Mouse (Mus musculus): ENCODE measurements around the gene Ahsa1. TPM values are rescaled to one million over a fixed set of nuclear protein-coding genes. Genes with fewer than 3 reads are reported as not detected.

Ahsa1 gene
- 213 and 221 TPM in 2 replicates for polyA plus RNA-seq (2014; fragmentation: Nextera tagmentation; extraction: Ambion mirVana)

DNA sequence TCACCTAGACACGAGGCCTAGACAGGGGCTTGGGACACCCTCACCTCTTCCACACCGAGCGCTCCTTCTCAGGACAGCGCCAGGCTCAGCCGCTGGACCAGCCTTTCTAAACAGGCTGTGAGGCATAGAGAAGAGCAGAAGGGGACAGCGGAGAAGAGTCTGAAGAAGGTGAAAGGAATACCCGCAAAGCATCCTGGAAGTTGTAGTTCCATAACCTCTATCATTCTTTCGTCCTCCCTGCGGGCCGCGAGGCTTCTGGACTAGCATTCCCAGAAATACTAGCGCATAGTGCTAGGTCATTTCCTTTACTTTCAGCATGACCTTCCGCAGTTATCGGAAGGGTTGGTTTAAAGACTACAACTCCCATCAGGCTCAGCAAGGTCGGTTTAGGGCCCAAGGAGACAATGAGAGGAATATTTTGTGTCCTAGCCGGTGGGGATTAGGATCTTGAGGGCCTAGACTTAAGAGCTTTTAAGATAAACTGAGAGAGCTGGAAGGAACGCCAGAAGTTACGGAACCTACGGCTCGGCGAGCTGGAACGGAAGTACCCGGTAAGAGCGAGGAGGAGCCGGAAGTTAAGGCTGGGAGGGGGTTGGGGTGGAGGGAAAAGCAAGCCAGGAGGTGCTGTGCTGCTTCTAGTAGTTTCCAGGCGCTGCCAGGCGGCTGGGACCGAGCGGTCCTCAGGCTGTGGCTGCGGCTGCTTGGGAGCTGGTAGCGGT, at the start of gene Ahsa1, which contains the start of gene Vipas39:
Ahsa1 (plus strand) TSS at position 372 of the 719 bp plus-strand sequence.
Vipas39 (minus strand) TSS at position 149 of the 719 bp plus-strand sequence.
- under 1% methylated on average over 31 of the region's 31 CpGs for WGBS
- H3K9me3 ChIP-seq (ENCODE audit: control insufficient read depth, low read length) = no peaks in the 10 kb centered on the region
- peak within 1 kb of the TSS; percentile 82 for H3K4me2 ChIP-seq (ENCODE audit: low read depth, low read length, severe bottlenecking)
- H3K9ac ChIP-seq (ENCODE audit: low read length) = peak within 1 kb of the TSS; percentile 89
- H3K4me1 ChIP-seq (replicated peaks; ENCODE audit: control insufficient read depth, insufficient read depth, low read length) = peaks cover 10% of the 10 kb centered on the region; the same call in 1 of the 2 replicates
- H3K27me3 ChIP-seq (ENCODE audit: control insufficient read depth, insufficient read depth, low read length) = no peaks in the 10 kb centered on the region
- peak; percentile 89 for DNase-seq (ENCODE audit: low spot score)
- peak; percentile 96 for ATAC-seq (replicated peaks; ENCODE audit: low FRiP score)
- H3K36me3 ChIP-seq (ENCODE audit: control insufficient read depth, insufficient read depth, low read length) = peaks cover 3% of the 10 kb centered on the region; the same call in 1 of the 2 replicates
- H3K27ac ChIP-seq (ENCODE audit: low read depth, low read length) = peak within 1 kb of the TSS; percentile 55
- H3K4me3 ChIP-seq (ENCODE audit: low read depth, low read length) = peak within 1 kb of the TSS; percentile 81

DNA sequence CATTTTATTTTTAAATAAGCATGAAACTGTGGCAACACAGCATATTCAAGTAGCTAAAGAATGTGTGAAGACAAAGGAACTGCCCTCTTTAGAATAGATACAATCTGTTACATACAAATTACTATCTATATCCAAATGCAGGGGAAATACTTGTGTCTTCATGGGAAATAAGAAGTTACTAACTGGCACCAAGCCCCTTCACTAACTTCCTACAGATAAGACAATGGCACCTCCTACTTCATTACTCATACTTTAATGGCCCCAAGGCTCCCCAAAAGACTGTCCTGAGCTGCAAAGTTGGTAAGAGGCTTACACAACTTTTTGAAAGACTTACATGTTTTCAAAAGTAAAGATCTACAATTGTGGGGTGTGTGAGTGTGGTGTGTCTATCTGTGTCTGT, 48.7 kb upstream of the Ahsa1 start:
- H3K36me3 ChIP-seq (ENCODE audit: control insufficient read depth, insufficient read depth, low read length) = no peaks in the 10 kb centered on the region
- no peak overlapping the region for H3K9ac ChIP-seq (ENCODE audit: low read length)

GRCm38 (mm10) chr12:87219362-87219761, 46.9 kb upstream of the Ahsa1 start:
- no peaks in the 10 kb centered on the region for H3K27me3 ChIP-seq (ENCODE audit: control insufficient read depth, insufficient read depth, low read length)
- no peak overlapping the region for H3K4me3 ChIP-seq (ENCODE audit: low read depth, low read length)
- ATAC-seq (replicated peaks; ENCODE audit: low FRiP score) (no peak), DNase-seq (ENCODE audit: low spot score) (no peak)
- H3K4me2 ChIP-seq (ENCODE audit: low read depth, low read length, severe bottlenecking) = no peak overlapping the region
- H3K27ac ChIP-seq (ENCODE audit: low read depth, low read length) = no peak overlapping the region
- no peak overlapping the region for H3K9ac ChIP-seq (ENCODE audit: low read length)
- no peaks in the 10 kb centered on the region for H3K36me3 ChIP-seq (ENCODE audit: control insufficient read depth, insufficient read depth, low read length)
- 81% methylated on average over 7 of the region's 7 CpGs for WGBS
- no peaks in the 10 kb centered on the region for H3K4me1 ChIP-seq (replicated peaks; ENCODE audit: control insufficient read depth, insufficient read depth, low read length)
- H3K9me3 ChIP-seq (ENCODE audit: control insufficient read depth, low read length) = no peaks in the 10 kb centered on the region

More for the DNA sequence above, 48.7 kb upstream of the Ahsa1 start:
- H3K4me3 ChIP-seq (ENCODE audit: low read depth, low read length) = no peak overlapping the region
- H3K4me1 ChIP-seq (replicated peaks; ENCODE audit: control insufficient read depth, insufficient read depth, low read length) = no peaks in the 10 kb centered on the region
- H3K27me3 ChIP-seq (ENCODE audit: control insufficient read depth, insufficient read depth, low read length) = no peaks in the 10 kb centered on the region
- H3K4me2 ChIP-seq (ENCODE audit: low read depth, low read length, severe bottlenecking) = no peak overlapping the region
- no peak for DNase-seq (ENCODE audit: low spot score)
- no peak overlapping the region for H3K27ac ChIP-seq (ENCODE audit: low read depth, low read length)
- no peaks in the 10 kb centered on the region for H3K9me3 ChIP-seq (ENCODE audit: control insufficient read depth, low read length)
- no peak for ATAC-seq (replicated peaks; ENCODE audit: low FRiP score)

GRCm38 (mm10) chr12:87224950-87225349, 41.3 kb upstream of the Ahsa1 start:
- WGBS = 71% methylated on average over 10 of the region's 10 CpGs
- no peak for DNase-seq (ENCODE audit: low spot score)

DNA sequence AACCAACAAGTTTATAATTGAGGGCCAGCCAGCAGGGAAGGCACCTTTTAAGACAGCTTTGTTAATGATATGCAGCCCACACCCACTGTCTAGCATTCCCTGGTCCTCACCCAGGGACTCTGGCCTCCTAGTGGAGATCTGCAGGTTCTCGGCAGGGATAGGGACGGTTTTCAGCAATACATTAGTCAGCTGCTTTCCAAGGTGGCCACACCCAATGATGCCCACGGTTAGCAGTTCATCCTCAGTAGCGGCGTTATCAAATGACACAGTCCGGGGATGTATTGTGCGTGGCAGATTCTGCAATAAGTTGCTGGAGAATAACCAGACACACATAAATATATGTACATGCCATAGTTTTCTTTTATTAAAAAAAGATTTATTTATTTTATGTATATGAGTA, 39.5 kb upstream of the Ahsa1 start:
- DNase-seq (ENCODE audit: low spot score) = no peak
- no peak for ATAC-seq (replicated peaks; ENCODE audit: low FRiP score)
- 79% methylated on average over 7 of the region's 7 CpGs for WGBS

More at GRCm38 (mm10) chr12:87224950-87225349, 41.3 kb upstream of the Ahsa1 start:
- ATAC-seq (replicated peaks; ENCODE audit: low FRiP score) = no peak
- no peaks in the 10 kb centered on the region for H3K4me1 ChIP-seq (replicated peaks; ENCODE audit: control insufficient read depth, insufficient read depth, low read length)
- H3K27me3 ChIP-seq (ENCODE audit: control insufficient read depth, insufficient read depth, low read length) = no peaks in the 10 kb centered on the region
- no peaks in the 10 kb centered on the region for H3K36me3 ChIP-seq (ENCODE audit: control insufficient read depth, insufficient read depth, low read length)
- no peak overlapping the region for H3K9ac ChIP-seq (ENCODE audit: low read length)
- no peaks in the 10 kb centered on the region for H3K9me3 ChIP-seq (ENCODE audit: control insufficient read depth, low read length)
- no peak overlapping the region for H3K4me2 ChIP-seq (ENCODE audit: low read depth, low read length, severe bottlenecking)
- no peak overlapping the region for H3K27ac ChIP-seq (ENCODE audit: low read depth, low read length)
- no peak overlapping the region for H3K4me3 ChIP-seq (ENCODE audit: low read depth, low read length)

GRCm38 (mm10) chr12:87229633-87230032, 36.6 kb upstream of the Ahsa1 start:
- Histone ChIP-seq H3K36me3 (ENCODE audit: control insufficient read depth, insufficient read depth, low read length) (no peaks in the 10 kb centered on the region), H3K4me1 (replicated peaks; ENCODE audit: control insufficient read depth, insufficient read depth, low read length) (no peaks in the 10 kb centered on the region), H3K9ac (ENCODE audit: low read length) (no peak overlapping the region), H3K4me2 (ENCODE audit: low read depth, low read length, severe bottlenecking) (no peak overlapping the region), H3K9me3 (ENCODE audit: control insufficient read depth, low read length) (no peaks in the 10 kb centered on the region), H3K27ac (ENCODE audit: low read depth, low read length) (no peak overlapping the region), H3K4me3 (ENCODE audit: low read depth, low read length) (no peak overlapping the region), H3K27me3 (ENCODE audit: control insufficient read depth, insufficient read depth, low read length) (no peaks in the 10 kb centered on the region)
- 95% methylated on average over 2 of the region's 2 CpGs for WGBS
- ATAC-seq (replicated peaks; ENCODE audit: low FRiP score) (no peak), DNase-seq (ENCODE audit: low spot score) (no peak)

More for the DNA sequence above, 39.5 kb upstream of the Ahsa1 start:
- Histone ChIP-seq H3K9ac (ENCODE audit: low read length) (no peak overlapping the region), H3K27me3 (ENCODE audit: control insufficient read depth, insufficient read depth, low read length) (no peaks in the 10 kb centered on the region), H3K4me1 (replicated peaks; ENCODE audit: control insufficient read depth, insufficient read depth, low read length) (no peaks in the 10 kb centered on the region), H3K9me3 (ENCODE audit: control insufficient read depth, low read length) (no peaks in the 10 kb centered on the region), H3K4me2 (ENCODE audit: low read depth, low read length, severe bottlenecking) (no peak overlapping the region), H3K36me3 (ENCODE audit: control insufficient read depth, insufficient read depth, low read length) (no peaks in the 10 kb centered on the region), H3K4me3 (ENCODE audit: low read depth, low read length) (no peak overlapping the region), H3K27ac (ENCODE audit: low read depth, low read length) (no peak overlapping the region)

DNA sequence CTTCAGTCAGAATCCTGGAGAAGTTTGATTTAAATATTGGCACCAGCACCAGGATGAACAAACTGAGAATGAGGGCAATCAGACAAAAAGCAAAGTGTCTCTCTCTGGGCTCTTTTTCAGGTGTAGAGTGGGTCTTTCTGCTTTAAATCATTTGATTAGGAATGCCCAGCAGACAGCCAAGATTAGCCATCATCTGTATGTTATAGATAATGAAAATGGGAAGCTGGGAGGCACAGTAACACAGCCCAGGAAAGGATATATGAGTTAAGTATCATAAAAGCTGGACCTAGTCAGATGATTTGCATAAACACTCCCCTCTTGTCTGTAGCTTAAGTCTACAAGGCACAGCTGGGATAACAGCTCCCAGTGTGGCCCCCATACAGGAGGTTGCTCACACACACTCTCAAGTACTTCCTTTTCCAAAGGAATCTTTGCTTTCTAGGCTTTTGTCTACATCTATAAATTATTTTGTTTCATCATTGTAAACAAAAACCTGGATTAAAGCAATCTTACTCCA, 35.8 kb upstream of the Ahsa1 start:
- Histone ChIP-seq H3K27me3 (ENCODE audit: control insufficient read depth, insufficient read depth, low read length) (no peaks in the 10 kb centered on the region), H3K27ac (ENCODE audit: low read depth, low read length) (no peak overlapping the region), H3K4me1 (replicated peaks; ENCODE audit: control insufficient read depth, insufficient read depth, low read length) (no peaks in the 10 kb centered on the region), H3K9ac (ENCODE audit: low read length) (no peak overlapping the region), H3K9me3 (ENCODE audit: control insufficient read depth, low read length) (no peaks in the 10 kb centered on the region), H3K36me3 (ENCODE audit: control insufficient read depth, insufficient read depth, low read length) (no peaks in the 10 kb centered on the region), H3K4me2 (ENCODE audit: low read depth, low read length, severe bottlenecking) (no peak overlapping the region), H3K4me3 (ENCODE audit: low read depth, low read length) (no peak overlapping the region)
- DNase-seq (ENCODE audit: low spot score) (no peak), ATAC-seq (replicated peaks; ENCODE audit: low FRiP score) (no peak)

DNA sequence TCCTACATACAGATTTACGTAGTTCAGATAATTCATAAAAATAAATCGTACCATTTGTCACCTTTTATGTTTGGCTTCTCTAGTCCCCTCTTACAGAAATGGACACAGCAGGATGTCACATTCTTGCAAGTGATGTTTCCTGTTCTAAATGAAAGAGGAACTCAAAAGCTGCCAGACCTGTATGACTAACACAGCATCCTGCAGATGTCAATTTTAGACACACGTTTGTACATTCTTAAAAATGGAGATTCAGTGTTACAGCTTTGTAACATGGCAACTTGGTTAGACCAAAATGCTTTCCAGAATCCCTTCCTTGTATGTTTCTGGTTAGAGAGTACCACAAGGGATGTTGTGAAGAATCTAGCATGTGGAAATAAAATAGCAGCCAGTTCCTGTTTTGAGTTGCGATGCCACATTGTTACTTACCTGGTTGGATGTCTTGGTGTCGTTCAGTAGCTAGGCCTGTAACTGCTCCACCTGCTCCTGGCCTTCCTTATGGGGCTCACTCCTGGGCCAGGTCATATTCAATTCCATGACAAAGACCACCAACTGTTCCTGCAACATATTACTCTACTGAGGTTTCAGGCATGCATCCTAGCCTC, 29.3 kb upstream of the Ahsa1 start:
- H3K27ac ChIP-seq (ENCODE audit: low read depth, low read length) = no peak overlapping the region
- H3K9ac ChIP-seq (ENCODE audit: low read length) = no peak overlapping the region
- DNase-seq (ENCODE audit: low spot score) = no peak
- no peaks in the 10 kb centered on the region for H3K9me3 ChIP-seq (ENCODE audit: control insufficient read depth, low read length)
- H3K36me3 ChIP-seq (ENCODE audit: control insufficient read depth, insufficient read depth, low read length) = peaks cover 7% of the 10 kb centered on the region; the same call in 1 of the 2 replicates
- H3K4me1 ChIP-seq (replicated peaks; ENCODE audit: control insufficient read depth, insufficient read depth, low read length) = no peaks in the 10 kb centered on the region
- ATAC-seq (replicated peaks; ENCODE audit: low FRiP score) = no peak
- H3K4me2 ChIP-seq (ENCODE audit: low read depth, low read length, severe bottlenecking) = no peak overlapping the region
- no peak overlapping the region for H3K4me3 ChIP-seq (ENCODE audit: low read depth, low read length)
- no peaks in the 10 kb centered on the region for H3K27me3 ChIP-seq (ENCODE audit: control insufficient read depth, insufficient read depth, low read length)
- WGBS = 86% methylated on average over 5 of the region's 5 CpGs
